Mouse (Mus musculus) mesoderm, embryonic 11.5 days (tissue): ENCODE data around the gene 1700011L22Rik.
A peak's percentile ranks its signal among the peaks of the same experiment; 100 is the strongest.

Experiments used
- DNase-seq: peaks from one replicate; pipeline ENCODE4 v3.0.0-alpha.2; 2012; ENCODE audit warnings: low read depth, low spot score

1700011L22Rik gene

DNA sequence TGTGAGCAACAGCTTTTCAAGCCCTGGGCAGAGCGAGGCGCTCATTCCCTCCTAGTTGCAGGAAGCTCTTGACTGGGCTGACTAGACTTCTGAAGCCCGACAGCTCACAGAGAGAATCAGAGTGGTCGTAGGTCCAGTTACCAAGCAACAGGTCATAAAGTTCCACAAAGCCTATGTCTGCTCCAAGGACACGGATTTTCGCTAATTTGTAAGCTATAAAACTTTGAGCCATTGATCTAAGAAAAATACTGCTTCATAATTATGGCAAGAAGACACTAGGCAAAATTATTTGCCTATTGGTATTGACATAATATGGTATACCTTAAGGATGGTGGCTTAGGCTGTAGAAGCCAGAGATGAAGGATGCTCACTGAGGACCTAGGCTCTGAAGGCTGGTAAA lies at the start of gene 1700011L22Rik:
TSS of gene 1700011L22Rik (minus strand) at position 101 of the 400 bp plus-strand sequence.
- DNase-seq = no peak

DNA sequence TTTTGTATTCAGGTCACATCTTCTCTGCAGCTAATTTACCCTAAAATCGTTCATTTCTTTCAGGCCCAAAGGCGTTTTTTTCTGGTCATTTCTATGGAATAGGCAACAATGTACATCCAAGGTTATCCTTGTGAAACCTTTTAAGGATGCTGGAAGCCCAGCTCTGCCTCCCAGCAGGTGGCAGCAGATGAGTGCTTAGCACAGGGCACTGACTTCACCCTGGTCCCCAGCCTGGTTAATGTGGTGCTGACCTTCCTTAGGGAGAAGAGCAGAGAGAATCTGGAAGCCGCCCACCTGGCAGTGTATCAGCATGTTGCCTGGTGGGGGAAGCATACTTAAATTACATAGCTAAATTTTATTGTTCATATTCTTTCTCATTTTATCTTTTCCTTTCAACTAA lies 49.4 kb upstream of the 1700011L22Rik start:
- peak; percentile 73 for DNase-seq

DNA sequence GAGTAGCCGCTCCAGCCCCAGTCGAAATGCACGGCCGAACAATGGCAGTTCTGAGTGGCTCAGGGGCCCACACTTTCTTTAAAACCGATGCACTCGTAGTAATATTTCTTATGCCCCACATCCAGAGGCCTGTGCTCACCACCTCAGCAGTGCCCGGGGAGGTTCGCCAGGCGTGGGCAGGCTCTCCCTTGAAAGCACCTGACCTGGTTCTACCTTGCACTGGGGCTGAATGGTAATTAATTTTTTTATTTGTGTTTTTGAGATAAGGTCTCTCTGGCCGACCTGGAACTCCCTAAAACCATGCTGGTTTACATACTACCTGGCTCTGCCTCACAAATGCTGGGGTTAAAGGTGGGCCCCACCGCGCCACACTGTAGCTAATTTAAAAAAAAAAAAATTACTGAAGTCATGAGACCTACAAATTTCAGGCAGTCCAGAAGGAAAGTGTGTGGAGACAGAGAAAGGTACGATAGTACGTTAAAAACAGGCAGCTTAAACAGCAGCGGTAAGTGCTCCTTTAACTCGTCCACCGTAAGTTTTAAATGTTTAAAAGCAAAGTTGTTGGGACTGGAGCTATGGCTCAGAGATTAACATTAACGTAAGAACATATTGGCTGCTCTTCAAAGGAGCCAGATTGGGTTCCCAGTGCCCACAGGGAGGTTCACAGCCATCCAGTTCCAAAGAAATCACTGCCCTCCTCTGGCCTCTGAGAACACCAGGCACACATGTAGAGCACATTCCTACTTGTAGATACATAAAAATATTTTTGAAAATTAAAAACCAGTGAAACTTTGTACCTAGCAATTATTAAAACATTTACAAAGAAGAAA lies 47.1 kb upstream of the 1700011L22Rik start:
- DNase-seq = no peak

DNA sequence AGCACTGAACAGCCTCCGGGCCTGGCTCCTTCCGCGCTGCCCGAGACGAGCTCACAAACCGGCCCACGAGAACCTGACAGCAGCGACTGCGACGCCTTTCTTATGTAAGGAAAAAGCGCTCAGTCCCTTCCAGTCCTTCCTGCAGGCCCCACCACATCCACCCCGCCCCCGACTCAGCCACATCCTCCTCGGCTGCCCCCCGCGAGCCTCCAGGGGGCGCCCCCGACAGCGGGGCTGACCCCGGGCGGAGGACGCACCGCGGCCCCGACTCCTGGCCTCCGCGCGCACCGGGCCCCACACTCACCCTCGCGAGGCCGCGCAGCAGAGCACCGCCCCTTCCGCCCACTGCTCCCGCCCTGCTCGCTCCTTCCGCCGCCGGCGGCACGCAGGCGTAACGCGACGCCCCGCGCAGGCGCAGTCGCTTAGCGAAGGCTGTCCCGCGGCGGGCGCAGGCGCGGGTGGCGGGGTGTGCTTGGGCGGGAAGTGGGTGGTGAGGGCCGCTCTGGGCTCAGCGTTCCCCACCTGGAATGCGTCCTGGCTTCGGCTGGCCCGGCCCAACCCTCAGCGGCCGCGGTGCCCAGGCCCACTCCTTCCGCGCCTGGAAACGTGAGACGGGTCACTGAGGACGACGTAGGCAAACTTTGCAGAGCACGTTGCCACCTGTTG lies 46.4 kb upstream of the 1700011L22Rik start, which contains the start of gene Mmaa:
TSS of gene Mmaa (minus strand) at position 328 of the 666 bp plus-strand sequence.
- DNase-seq = peak; percentile 98

DNA sequence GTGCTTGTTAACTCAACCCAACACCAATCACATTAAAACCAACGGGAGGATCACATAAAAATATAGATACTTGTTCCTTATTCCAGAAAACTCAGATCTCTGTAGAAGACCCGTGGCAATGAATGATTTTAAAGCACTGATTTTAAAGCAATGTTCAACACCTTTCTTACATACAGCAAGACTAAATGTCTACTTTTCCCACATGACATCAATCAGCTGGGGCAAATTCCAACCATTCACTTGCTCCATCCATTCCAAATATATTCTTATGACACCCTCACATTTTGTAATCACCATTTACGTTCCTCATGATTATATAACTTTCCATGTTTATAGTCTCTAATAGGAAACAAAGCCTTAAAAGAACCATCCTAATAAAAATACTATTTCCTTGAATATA lies 45.5 kb upstream of the 1700011L22Rik start:
- no peak for DNase-seq

DNA sequence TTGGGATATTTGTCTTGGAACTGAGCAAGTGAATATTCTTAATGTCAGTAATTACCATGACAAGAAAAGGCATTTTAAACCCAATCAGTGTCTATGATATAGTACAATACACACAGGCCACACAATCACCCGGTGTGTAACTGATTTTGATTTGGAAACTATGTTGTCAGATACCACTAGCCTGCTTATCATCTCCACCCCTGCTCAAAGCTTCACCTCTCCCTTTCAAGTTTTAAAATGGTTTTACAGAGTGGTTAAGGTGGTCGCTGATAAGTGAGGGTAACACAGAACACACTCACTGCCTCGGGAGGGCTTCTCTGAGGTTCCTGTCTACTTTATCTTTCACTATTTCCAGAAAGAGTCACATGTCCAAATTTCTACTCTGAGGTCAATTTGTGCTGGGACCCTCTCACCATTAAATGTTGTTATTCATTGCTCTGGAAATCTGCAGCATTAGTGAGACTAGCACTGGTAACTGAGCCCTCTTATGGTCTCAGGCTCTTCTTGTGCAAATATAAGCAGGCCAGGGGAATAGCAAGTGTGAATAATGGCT lies 44.4 kb upstream of the 1700011L22Rik start:
- DNase-seq = no peak

DNA sequence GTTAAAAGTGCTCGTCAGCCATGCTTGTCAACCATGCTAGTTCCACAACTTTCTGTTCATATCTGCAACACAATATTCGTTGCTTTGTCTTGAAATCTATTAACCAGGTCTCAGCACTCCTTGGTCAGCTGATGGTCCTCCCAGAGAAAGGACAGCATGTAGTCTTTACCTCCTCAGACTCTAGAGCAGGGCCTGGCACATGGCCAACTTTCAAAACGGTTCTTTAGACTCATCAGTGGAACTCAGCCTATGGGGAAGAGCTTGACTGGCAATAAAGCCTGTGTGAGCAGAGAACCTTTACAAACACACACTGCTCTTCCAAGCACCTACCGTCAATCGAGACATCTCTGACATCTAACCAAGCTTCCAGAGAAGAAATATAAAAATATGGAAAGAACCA lies 41.2 kb upstream of the 1700011L22Rik start:
- no peak for DNase-seq

DNA sequence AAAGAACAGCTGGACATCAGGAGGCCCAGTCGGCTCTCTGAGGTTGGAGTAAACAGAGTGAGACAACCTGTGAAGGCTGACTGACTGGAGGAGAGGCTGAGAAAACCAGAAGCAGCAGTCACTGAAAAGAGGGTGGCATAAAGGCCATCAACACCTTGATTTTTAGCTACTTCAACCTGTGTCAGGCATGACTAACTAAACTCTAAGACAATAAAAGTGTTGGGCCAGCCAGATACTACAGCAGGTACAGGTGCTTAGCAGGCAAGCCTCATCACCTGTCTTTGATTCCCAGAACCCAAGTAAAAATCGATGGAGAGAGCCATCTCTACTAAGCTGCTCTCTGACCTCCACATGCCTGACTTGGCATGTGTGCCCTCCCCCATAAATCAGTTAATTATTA lies 40.3 kb upstream of the 1700011L22Rik start:
- DNase-seq = no peak

DNA sequence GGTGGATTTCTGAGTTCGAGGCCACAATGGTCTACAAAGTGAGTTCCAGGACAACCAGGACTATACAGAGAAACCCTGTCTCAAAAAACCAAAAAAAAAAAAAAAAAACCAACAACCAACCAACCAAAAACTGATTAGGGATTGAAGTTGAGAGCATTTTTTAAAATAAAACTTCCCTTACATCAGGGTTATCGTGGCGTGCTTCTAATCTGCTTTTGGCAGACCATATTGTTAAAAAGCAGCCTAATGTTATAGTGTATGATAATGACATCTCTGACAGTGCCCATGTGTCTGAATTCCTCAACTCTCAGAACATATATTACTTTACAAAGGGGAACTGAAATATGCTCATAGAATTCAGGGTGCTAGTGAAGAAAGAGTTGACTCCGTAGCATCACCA lies 39.9 kb upstream of the 1700011L22Rik start:
- no peak for DNase-seq

DNA sequence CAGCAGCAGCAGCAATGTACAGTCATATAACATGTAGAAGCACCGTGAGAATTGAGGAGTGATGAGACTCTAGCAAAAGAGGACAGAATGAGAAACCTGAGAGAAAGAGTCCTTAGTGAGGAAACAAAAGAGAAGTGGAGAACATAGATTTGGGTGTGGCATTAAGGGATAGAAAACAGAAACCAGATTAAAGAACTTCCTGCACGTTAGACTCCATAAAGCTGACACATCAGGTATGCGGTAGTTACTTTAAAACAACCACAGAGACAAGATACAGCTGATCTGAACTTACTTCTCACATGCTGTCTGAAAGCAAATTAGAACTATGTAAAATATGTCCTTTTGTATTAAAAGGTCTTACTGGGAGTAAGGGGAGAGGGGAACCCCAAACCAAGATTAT lies 38.1 kb upstream of the 1700011L22Rik start:
- DNase-seq = no peak

DNA sequence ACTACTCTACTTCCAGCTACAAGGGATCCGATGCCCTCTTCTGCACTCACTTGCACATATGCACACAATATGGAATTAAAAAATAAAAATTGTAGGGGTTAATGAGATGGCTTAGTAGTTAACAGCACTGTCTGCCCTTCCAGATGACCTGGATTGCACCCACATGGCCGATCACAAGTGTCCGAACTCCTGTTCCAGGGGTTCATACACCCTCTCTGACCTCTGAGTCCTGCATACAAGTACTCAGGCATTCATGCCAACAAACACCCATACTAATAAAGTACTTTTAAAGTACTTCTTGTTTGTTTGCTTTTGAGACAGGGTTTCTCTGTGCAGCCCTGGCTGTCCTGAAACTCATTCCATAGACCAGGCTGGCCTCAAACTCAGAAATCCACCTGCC lies 36.3 kb upstream of the 1700011L22Rik start:
- DNase-seq = no peak

DNA sequence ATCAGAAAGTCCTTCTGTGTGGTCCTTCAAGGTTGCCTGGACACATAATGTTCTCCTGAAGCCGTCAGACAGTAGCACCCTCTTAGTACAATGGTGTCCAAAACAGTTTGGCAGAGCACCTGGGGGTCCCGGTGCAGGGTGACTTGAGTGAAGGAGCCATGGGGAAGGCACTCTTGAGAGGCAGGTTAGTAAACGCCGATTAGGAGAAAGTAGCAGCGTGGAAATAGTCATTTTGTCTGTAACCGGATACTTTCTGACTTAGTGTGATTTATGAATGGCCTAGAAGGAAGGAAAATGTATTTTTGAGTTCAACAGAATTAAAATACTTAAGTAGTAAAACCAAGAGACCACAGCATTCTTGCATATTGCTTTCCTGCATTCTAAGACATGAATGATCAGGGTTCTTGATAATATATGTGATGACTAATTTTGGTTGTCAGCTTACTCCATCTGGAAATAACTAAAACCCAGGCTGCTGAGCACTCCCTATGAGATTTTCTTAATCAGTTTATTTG lies 33.1 kb upstream of the 1700011L22Rik start:
- no peak for DNase-seq

DNA sequence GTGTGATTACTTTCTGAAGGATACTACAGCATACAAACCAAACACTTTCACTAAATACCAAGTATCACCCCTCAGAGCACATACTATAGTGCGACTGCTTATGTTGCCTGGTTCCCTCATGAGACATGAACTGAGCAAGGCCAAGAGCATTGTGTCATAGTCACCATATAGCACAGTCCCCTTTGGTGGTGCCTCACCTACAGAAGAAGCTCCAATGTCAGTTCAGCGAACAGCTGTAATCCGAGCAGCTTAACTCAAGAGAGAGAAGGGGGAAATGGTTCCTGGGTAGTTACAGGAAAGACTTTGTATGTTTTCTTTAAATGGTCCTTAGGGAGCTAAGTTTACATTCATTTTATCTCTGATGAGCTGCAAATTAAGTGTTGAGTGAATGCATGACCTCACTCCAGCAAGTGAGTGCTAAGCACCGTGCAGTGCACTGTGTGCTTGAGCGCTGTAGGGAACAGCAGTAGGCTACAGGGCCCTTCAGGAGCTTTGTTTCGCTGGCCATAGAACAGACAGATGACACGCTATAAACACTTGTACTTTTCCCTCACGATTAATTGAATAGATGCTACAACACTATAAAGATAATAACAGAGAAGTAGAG lies 29.0 kb upstream of the 1700011L22Rik start:
- DNase-seq = no peak

DNA sequence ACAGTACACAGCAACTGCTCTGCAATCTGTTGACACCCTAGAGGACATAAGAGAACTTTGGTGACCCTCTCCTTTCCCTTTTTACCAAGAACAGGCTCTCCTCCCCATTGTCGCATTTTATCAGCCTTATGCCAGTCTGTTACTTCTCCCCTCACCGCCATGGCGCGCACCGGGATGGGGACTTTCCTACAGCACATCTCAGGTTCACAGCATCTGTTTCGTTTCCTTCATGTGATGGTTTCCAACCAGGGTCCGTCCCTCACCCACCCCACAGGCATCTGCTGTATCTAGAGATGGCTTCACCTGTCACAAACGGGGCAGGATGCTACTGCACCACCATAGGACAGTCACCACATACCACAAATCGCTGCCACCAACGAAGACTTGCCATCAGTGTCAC lies 26.6 kb upstream of the 1700011L22Rik start:
- no peak for DNase-seq

DNA sequence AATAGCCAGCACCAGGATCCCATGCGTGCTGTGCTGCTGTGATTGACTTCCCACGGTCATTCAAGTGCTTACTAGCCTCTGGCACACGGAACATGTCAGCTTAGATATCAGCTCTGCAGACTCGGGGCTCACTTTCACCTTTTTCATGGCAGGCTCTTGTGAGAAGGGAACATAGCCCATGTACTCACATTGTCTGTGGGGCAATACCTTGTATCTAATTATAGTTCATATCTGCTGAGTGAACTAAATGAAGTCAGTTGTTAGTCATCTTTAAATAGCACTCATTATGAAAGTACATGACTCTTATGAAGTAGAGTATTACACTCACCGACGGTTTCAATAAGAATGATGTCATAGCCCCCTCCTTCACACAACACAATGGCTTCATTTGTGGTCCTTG lies 25.4 kb upstream of the 1700011L22Rik start:
- DNase-seq = no peak

DNA sequence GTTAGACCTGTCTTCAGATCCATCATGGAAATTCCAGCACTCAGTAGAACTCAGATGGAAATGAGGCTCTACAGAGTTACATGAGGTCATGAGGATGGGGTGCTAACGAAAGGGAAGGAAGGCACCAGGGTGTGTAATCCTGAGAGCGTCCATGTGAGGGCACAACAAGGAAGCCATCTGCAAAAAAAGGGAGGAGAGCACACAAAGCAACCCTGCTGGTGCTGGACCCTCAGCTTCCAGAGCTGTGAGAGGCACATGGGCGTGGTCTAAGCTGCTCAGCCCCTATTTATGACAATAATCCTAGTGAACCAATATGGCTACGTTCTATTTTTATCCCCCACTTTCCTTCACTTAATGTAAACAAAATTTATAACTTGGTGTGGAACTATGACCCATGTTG lies 24.3 kb upstream of the 1700011L22Rik start:
- DNase-seq = no peak

DNA sequence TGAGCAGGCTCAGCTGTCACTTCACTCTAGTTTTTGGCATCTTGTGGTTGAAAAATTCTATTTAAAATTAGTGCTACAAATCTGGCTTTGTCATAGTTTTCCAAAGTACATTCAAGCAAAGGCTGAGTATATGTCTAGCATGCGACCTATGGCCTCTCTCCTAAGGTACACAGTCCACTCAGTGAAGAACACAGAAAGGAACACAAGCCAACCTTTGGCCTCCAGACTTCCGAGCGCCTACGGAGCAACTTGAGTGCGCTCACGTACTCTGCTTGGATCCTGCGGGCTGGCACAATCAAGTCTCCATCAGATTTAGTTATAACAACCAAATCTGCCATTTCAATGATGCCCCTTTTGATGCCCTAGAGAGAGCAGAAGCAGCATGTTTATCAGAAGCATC lies 20.6 kb upstream of the 1700011L22Rik start:
- no peak for DNase-seq

DNA sequence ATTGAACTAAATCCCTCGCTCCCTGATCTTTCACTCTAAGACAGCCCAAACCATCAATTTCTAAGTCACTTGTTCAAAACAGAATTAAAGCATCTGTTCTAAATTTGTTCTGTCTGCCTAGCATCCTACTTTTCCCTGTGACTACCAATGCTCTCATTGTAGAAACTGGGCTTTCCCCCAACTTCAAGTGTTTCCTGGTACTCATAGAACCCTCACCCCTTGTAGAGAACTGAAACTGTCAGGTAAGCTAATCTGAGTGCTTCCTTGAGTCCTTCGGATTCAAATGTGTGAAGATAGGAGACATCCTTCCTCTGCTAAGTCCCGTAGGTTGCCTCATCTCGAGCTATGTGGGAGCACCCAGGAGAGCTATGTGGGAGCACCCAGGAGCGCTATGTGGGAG lies 13.6 kb upstream of the 1700011L22Rik start:
- no peak for DNase-seq

DNA sequence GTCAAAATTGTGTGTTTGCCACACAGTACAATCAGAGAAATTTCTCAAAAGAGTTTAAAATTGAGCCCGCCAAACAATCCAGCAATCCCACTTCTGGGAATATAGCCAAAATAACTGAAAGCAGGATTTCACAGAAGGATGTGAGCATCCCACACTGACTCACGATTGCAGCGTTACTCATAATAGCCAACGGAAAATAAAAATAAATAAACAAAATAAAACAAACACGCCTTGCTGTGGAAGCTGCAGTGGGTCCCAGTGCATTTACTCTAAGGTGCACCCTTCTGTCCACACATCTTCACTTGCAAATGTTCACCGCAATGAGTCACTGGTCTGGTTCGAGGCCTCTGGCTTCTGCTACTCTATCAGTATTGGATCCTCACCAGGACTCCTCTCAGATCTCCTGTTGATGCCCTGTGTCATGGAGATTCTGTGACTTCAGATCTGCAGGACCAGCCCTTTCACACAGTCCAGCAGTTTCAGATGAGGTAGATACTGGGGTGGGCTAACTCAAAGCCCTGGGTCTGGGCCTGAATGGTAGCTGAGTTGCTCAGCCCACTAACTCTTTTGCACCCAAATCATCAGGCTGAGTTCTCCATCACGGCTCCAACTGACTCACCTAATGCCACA lies 7.8 kb upstream of the 1700011L22Rik start:
- no peak for DNase-seq

DNA sequence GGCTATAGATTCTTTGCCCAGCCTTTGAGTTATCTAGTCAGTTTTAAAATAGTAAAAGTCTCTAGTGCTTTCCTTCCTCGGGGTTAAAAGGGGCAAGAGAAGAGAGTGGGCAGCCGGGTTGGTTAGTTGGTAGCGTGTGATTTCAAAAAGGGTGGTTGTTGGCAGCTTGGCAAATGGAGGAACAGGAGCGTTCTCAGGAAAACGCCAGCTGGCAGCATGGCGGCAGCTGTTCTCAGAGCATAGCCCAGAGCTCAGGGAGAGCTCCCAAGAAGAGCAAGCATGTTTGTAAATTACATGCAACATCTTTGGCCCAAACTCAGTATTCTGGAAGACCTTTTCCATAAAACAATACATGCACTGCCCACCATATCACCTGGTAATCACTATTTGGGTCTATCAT lies 5.4 kb upstream of the 1700011L22Rik start:
- no peak for DNase-seq

DNA sequence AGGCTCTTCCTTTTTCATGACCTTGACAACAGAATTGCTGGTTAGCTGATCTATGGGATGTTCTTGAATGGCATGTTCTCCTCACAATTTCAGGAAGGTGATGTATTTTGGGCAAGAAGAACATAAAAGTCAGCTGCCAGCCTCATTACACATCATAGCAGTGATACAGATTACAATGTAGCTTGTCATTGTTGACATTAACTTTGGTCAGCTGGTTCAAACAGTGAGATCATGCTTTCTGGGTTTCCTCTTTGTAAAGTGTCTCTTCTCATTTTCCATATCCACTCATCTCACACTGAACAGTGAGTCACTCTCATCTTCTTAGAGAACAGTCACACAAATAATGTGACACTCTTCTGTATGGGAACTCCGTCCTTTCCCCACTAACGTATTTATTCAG lies 4.9 kb downstream of the 1700011L22Rik start:
- DNase-seq = no peak

DNA sequence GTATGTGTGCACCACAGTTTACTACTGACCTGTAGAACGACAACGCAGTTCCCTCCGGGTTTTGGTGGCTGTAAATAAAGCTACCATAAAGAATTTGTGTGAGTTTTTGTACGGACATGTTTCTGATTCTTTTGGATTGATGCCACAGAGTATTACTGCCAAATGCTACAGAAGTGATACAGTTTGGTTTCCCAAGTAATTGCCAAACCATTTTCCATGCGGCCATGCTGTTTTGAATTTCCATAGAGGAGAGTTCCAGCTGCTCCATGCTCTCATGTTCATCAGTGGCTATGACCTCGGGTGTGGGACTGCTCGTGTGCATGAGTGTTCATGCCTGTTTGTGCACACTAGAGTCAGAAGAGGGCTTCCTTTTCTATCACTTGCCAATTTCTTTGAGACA lies 8.4 kb downstream of the 1700011L22Rik start:
- DNase-seq = no peak
